Mouse (Mus musculus): ENCODE results near the gene Cct4.

DNA sequence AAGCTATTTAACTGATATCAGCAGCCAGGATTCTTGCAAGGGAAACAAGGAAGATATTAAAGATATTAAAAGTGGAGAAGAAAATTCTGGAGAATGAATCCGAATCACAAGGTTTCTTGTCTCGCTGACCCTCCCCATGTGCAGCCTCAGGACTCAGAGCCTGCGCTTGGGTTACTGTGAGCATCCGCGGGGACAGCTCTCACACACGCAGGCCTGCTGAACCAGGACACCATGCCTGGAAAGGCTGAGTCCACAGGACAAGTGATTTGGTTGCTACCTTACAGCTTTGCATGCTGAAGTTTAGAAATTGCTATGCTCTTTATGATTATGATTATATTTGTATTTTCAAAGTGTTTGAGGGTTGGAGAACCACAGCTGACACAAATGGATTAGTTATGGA is 39.1 kb downstream of the Cct4 start:
- TF ChIP-seq EP300 (IDR thresholded peaks at IDR 0.05; ENCODE audit: low read depth in 1 of 2, low read length in 2 of 2): 0 out of 4 replicates have a peak, but pooled peaks of 1 of the 2 experiments have one; percentile 2
- no peak for TF ChIP-seq POLR2A (IDR thresholded peaks at IDR 0.05; ENCODE audit: control insufficient read depth in 1 of 2, insufficient read depth in 1 of 2, low read depth in 1 of 2, low read length in 2 of 2, poor library complexity in 1 of 2)
- no peak for TF ChIP-seq TAL1 (IDR thresholded peaks at IDR 0.05; ENCODE audit: low read length)
- TF ChIP-seq CTCF (IDR thresholded peaks at IDR 0.05 in 2 of 3, conservative IDR thresholded peaks at IDR 0.05 in 1 of 3; ENCODE audit: control insufficient read depth in 1 of 3, insufficient read depth in 1 of 3, low read depth in 2 of 3, low read length in 3 of 3, poor library complexity in 1 of 3, severe bottlenecking in 1 of 3): no peak
- TF ChIP-seq GATA1 (IDR thresholded peaks at IDR 0.05; ENCODE audit: low read depth, low read length): no peak
- TF ChIP-seq MAFK (IDR thresholded peaks at IDR 0.05; ENCODE audit: borderline replicate concordance, low read depth, low read length): no peak
- TF ChIP-seq MAX (IDR thresholded peaks at IDR 0.05; ENCODE audit: low read length): no peak
- TF ChIP-seq TBP (IDR thresholded peaks at IDR 0.05; ENCODE audit: low read depth, low read length): no peak
- TF ChIP-seq E2F4 (IDR thresholded peaks at IDR 0.05; ENCODE audit: borderline replicate concordance, low read depth, low read length): no peak
- TF ChIP-seq MXI1 (IDR thresholded peaks at IDR 0.05; ENCODE audit: low read depth, low read length): no peak
- TF ChIP-seq SMC3 (IDR thresholded peaks at IDR 0.05; ENCODE audit: low read depth, low read length): no peak
- no peak for TF ChIP-seq USF1 (IDR thresholded peaks at IDR 0.05; ENCODE audit: low read depth, low read length)
- TF ChIP-seq TCF12 (IDR thresholded peaks at IDR 0.05; ENCODE audit: low read depth, low read length): no peak
- no peak for TF ChIP-seq ZMIZ1 (IDR thresholded peaks at IDR 0.05; ENCODE audit: low read depth, low read length)

Measured in MEL (cell line).